Mouse (Mus musculus): ENCODE results near the gene Arfrp1.

DNA sequence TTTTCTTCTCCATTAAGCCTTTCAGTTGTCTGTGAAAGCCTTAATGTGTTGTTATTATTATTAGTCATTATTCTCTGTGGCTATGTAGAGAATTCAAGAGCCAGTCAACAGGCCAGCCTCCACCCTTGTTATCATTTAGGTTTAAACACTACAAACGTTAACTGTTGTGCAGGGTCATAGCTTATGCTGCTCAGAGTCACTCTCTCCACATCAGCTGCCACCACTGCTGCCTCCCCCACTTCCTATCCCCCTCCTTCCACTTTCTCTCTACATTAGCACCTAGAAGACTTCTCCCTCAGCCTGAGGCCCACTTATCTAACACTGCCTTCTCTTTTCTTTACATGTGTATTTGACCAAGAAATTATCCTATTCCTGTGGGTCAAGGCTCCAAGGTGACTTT is 36.3 kb upstream of the Arfrp1 start:
- TF ChIP-seq CTCF (conservative IDR thresholded peaks at IDR 0.05 in 1 of 2, IDR thresholded peaks at IDR 0.05 in 1 of 2; ENCODE audit: low read depth in 2 of 2, low read length in 2 of 2) (no peak), POLR2A (IDR thresholded peaks at IDR 0.05; ENCODE audit: low read depth, low read length) (no peak), MAFK (IDR thresholded peaks at IDR 0.05; ENCODE audit: insufficient replicate concordance, low read length) (no peak), E2F4 (IDR thresholded peaks at IDR 0.05; ENCODE audit: insufficient replicate concordance, low read depth, low read length) (no peak), KAT2A (IDR thresholded peaks at IDR 0.05; ENCODE audit: insufficient replicate concordance, low read length) (no peak), RCOR1 (conservative IDR thresholded peaks at IDR 0.05; ENCODE audit: low read depth, low read length) (no peak), SMC3 (IDR thresholded peaks at IDR 0.05; ENCODE audit: low read depth, low read length) (no peak)

Measured in CH12.LX (cell line).